ENCODE assay signal across 33 mouse cellular contexts in genomic region chr4:135563794-135564193, GRCm38 (mm10). TPM values are rescaled to one million over a fixed set of nuclear protein-coding genes. Genes with fewer than 3 reads are reported as not detected.
A peak's percentile ranks its signal among the peaks of the same experiment; 100 is the strongest.
DNase-seq lines count a peak whose midpoint lies in the region; ATAC-seq lines count a peak whose summit lies in the region.
"Had no signal": no experiment of that assay in that cellular context is flagged by ENCODE, and none has a peak within 500 bp of the region (broad histone marks: within the 10 kb centered on the region; RNA-seq: fewer than 3 reads in every experiment).

No protein-coding gene starts in this region.

- no peaks in the 10 kb centered on the region for H3K36me3 ChIP-seq in heart, embryonic 15.5 days
- H3K36me3 ChIP-seq: embryonic facial prominence, embryonic 13.5 days; forebrain, embryonic 10.5 days; forebrain, embryonic 15.5 days; hindbrain, embryonic 12.5 days; midbrain, embryonic 12.5 days; neural tube, embryonic 12.5 days had no signal

- peak overlapping the region; percentile 89 for H3K27ac ChIP-seq in heart, embryonic 15.5 days
- H3K27ac ChIP-seq: embryonic facial prominence, embryonic 13.5 days; forebrain, embryonic 10.5 days; forebrain, embryonic 15.5 days; gastrocnemius, adult 2 months; hindbrain, embryonic 12.5 days; liver, embryonic 14.5 days; midbrain, embryonic 12.5 days; neural tube, embryonic 12.5 days had no signal

- no peak for DNase-seq in heart, adult 18-20 months
- no peak for DNase-seq in frontal cortex, postnatal 10 days (ENCODE audit: low spot score in 2 of 2)
- no peak for DNase-seq in adrenal gland, adult 2 months
- DNase-seq in gastrocnemius, postnatal 25 days: no peak
- DNase-seq: adrenal gland, adult 8-10 months; B cell, adult 2 months; cerebellum, adult 11 months; cerebellum, adult 9-10 months; cerebellum, postnatal 36 days; embryo, embryonic 11 days; gastrocnemius, adult 2 months; heart, postnatal 10 days; kidney, adult 9 months; kidney, postnatal 10 days; layer of hippocampus, adult 9-11 months; liver; lung, adult 2 months; right cerebral cortex, adult 18-20 months; spleen, adult 18-20 months; thymus, postnatal 14 days had no signal

- H3K4me3 ChIP-seq in heart, embryonic 15.5 days: no peak overlapping the region
- H3K4me3 ChIP-seq: embryonic facial prominence, embryonic 13.5 days; forebrain, embryonic 10.5 days; forebrain, embryonic 15.5 days; gastrocnemius, adult 2 months; hindbrain, embryonic 12.5 days; megakaryocyte, embryonic 14.5 days; midbrain, embryonic 12.5 days; myocyte; neural tube, embryonic 12.5 days had no signal

- no peak for ATAC-seq in heart, embryonic 15.5 days (replicated peaks; ENCODE audit: insufficient number of reproducible peaks, insufficient read depth, low FRiP score, low read depth)
- ATAC-seq in common myeloid progenitor, adult 5-6 weeks (replicated peaks; ENCODE audit: low read depth, poor library complexity, severe bottlenecking): peak; percentile 71
- ATAC-seq in granulocyte monocyte progenitor cell, adult 5-6 weeks (replicated peaks; ENCODE audit: poor library complexity, severe bottlenecking): peak; percentile 49
- peak; percentile 43 for ATAC-seq in megakaryocyte progenitor cell, adult 5-6 weeks (replicated peaks; ENCODE audit: poor library complexity)
- ATAC-seq: forebrain, embryonic 15.5 days had no signal

- WGBS in heart, embryonic 15.5 days: 40% methylated on average over 2 of the region's 2 CpGs

- no peak overlapping the region for H3K4me2 ChIP-seq in heart, embryonic 15.5 days
- H3K4me2 ChIP-seq: embryonic facial prominence, embryonic 13.5 days; forebrain, embryonic 15.5 days; hindbrain, embryonic 12.5 days; midbrain, embryonic 12.5 days; neural tube, embryonic 12.5 days had no signal

- no peaks in the 10 kb centered on the region for H3K9me3 ChIP-seq in heart, embryonic 15.5 days (replicated peaks)
- H3K9me3 ChIP-seq: embryonic facial prominence, embryonic 13.5 days; forebrain, embryonic 10.5 days; forebrain, embryonic 15.5 days; hindbrain, embryonic 12.5 days; megakaryocyte, embryonic 14.5 days; midbrain, embryonic 12.5 days; neural tube, embryonic 12.5 days had no signal

- H3K27me3 ChIP-seq in heart, embryonic 15.5 days: no peaks in the 10 kb centered on the region
- H3K27me3 ChIP-seq: forebrain, embryonic 15.5 days had no signal

- no peak overlapping the region for H3K9ac ChIP-seq in heart, embryonic 15.5 days
- H3K9ac ChIP-seq: embryonic facial prominence, embryonic 13.5 days; forebrain, embryonic 15.5 days; hindbrain, embryonic 12.5 days; liver, embryonic 14.5 days; midbrain, embryonic 12.5 days; neural tube, embryonic 12.5 days had no signal

- peaks cover 65% of the 10 kb centered on the region for H3K4me1 ChIP-seq in heart, embryonic 15.5 days (replicated peaks)

RNA-seq across cellular contexts. Expression of gene Grhl3, which starts 9.6 kb away (rescaled TPM):
- polyA plus RNA-seq in heart, embryonic 15.5 days (2015; fragmentation: Nextera tagmentation; extraction: Ambion mirVana): 5.4 and 5.9 TPM in 2 replicates
- not detected for total RNA-seq in heart, adult 18-20 months (2021)
- total RNA-seq in common myeloid progenitor, adult 5-6 weeks (2017): not detected in 2 replicates
- not detected in 2 replicates for total RNA-seq in granulocyte monocyte progenitor cell, adult 5-6 weeks (2014; fragmentation: Nextera tagmentation)
- not detected in 2 replicates for total RNA-seq in granulocyte monocyte progenitor cell, adult 5-6 weeks (2017)
- total RNA-seq in megakaryocyte progenitor cell, adult 5-6 weeks (2015): not detected in 2 replicates
- total RNA-seq in megakaryocyte progenitor cell, adult 5-6 weeks (2017): not detected in 2 replicates
- under 1 TPM in 1 of 2 experiments, not detected in 1; 0.10 TPM for total RNA-seq in adrenal gland, adult 2 months (2021)
- polyA plus RNA-seq in adrenal gland, adult 2 months (2012; rRNA removed): not detected in 2 replicates
- total RNA-seq in gastrocnemius, postnatal 25 days (2021): under 1 TPM in 1 of 2 experiments, not detected in 1; 0.10 TPM
- total RNA-seq: gastrocnemius, adult 2 months had no signal
